Mouse (Mus musculus): ENCODE data around the gene Adamtsl3. TPM values are rescaled to one million over a fixed set of nuclear protein-coding genes. Genes with fewer than 3 reads are reported as not detected.
"Not testable (repeated sequence)": the region's sequence is repeated elsewhere in the genome, so short reads cannot be mapped to it uniquely, and the experiment has no call there.

The Adamtsl3 gene
- total and polyA plus RNA-seq, 2 experiments from 2014 or later: 1.2 to 4.2 TPM

GRCm38 (mm10) chr7:82410966-82411365 is 75.5 kb downstream of the Adamtsl3 start:
- H3K36me3 ChIP-seq (ENCODE audit: insufficient read depth, low read length): no peaks in the 10 kb centered on the region
- DNase-seq (ENCODE audit: low spot score) (no peak), ATAC-seq (ENCODE audit: low FRiP score) (no peak)
- no peaks in the 10 kb centered on the region for H3K27me3 ChIP-seq (ENCODE audit: insufficient read depth, low read length)
- WGBS: 80% methylated on average over 4 of the region's 4 CpGs
- TF ChIP-seq CTCF (IDR thresholded peaks at IDR 0.05): no peak
- no peak overlapping the region for H3K27ac ChIP-seq (ENCODE audit: low read depth, low read length)
- no peak overlapping the region for H3K4me2 ChIP-seq (ENCODE audit: low read depth, low read length, poor library complexity, severe bottlenecking)
- no peaks in the 10 kb centered on the region for H3K4me1 ChIP-seq (ENCODE audit: insufficient read depth, low read length)
- H3K9me3 ChIP-seq (ENCODE audit: low read length): no peaks in the 10 kb centered on the region
- H3K4me3 ChIP-seq (ENCODE audit: low read depth, low read length): no peak overlapping the region
- H3K9ac ChIP-seq (replicated peaks; ENCODE audit: low read length, poor library complexity, severe bottlenecking): no peak overlapping the region

DNA sequence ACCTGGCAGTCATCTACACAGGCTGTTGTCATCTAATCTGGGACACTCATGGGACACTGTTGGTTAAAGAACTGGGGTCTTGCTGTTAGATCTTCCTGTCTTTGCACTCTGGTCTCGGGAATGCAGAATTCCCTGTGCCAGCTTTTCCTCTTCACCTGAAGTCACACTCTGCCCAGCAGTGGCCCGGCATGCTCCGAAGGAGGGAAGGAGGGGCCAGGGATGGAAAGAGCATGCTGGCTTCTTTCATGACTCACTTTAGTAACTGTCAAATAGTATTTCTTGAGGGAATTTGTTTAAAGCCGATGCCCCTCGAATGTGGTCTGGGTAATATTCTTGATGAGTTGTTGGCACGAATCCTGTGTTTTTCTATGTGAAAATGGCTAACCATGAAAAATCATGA is 81.2 kb downstream of the Adamtsl3 start:
- H3K9me3 ChIP-seq (ENCODE audit: low read length): no peaks in the 10 kb centered on the region
- no peaks in the 10 kb centered on the region for H3K36me3 ChIP-seq (ENCODE audit: insufficient read depth, low read length)
- no peaks in the 10 kb centered on the region for H3K4me1 ChIP-seq (ENCODE audit: insufficient read depth, low read length)
- no peak overlapping the region for H3K9ac ChIP-seq (replicated peaks; ENCODE audit: low read length, poor library complexity, severe bottlenecking)
- H3K4me2 ChIP-seq (ENCODE audit: low read depth, low read length, poor library complexity, severe bottlenecking): no peak overlapping the region
- 86% methylated on average over 6 of the region's 6 CpGs for whole genome bisulfite sequencing
- no peak for TF ChIP-seq CTCF (IDR thresholded peaks at IDR 0.05)
- no peak overlapping the region for H3K4me3 ChIP-seq (ENCODE audit: low read depth, low read length)
- H3K27me3 ChIP-seq (ENCODE audit: insufficient read depth, low read length): no peaks in the 10 kb centered on the region
- ATAC-seq (ENCODE audit: low FRiP score) (no peak), DNase-seq (ENCODE audit: low spot score) (no peak)
- H3K27ac ChIP-seq (ENCODE audit: low read depth, low read length): no peak overlapping the region

DNA sequence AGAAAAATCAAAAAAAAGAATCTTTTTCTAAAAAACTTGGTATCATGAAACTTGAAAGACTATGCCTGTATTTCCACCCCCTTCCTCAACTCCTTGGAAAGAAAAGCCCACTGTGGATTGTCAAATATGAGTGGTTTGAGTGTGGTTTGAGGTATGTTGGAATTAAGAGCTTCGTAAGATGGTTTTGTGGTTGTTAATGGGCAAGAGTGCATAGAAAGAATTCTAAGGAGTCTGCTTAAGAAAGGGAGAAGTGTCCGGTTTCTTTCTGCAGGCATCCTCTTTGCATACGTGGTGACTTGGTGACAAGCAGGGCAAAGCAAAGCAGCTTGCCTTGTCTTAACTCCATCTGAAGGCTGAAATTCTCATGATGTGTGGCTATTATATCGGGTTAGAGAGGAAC is 81.6 kb downstream of the Adamtsl3 start:
- no peak overlapping the region for H3K4me3 ChIP-seq (ENCODE audit: low read depth, low read length)
- no peaks in the 10 kb centered on the region for H3K4me1 ChIP-seq (ENCODE audit: insufficient read depth, low read length)
- H3K36me3 ChIP-seq (ENCODE audit: insufficient read depth, low read length): no peaks in the 10 kb centered on the region
- H3K9ac ChIP-seq (replicated peaks; ENCODE audit: low read length, poor library complexity, severe bottlenecking): no peak overlapping the region
- DNase-seq (ENCODE audit: low spot score): no peak
- H3K27ac ChIP-seq (ENCODE audit: low read depth, low read length): no peak overlapping the region
- TF ChIP-seq CTCF (IDR thresholded peaks at IDR 0.05): no peak
- no peaks in the 10 kb centered on the region for H3K9me3 ChIP-seq (ENCODE audit: low read length)
- WGBS: 87% methylated on average over 4 of the region's 4 CpGs
- H3K27me3 ChIP-seq (ENCODE audit: insufficient read depth, low read length): no peaks in the 10 kb centered on the region
- no peak for ATAC-seq (ENCODE audit: low FRiP score)
- H3K4me2 ChIP-seq (ENCODE audit: low read depth, low read length, poor library complexity, severe bottlenecking): no peak overlapping the region

DNA sequence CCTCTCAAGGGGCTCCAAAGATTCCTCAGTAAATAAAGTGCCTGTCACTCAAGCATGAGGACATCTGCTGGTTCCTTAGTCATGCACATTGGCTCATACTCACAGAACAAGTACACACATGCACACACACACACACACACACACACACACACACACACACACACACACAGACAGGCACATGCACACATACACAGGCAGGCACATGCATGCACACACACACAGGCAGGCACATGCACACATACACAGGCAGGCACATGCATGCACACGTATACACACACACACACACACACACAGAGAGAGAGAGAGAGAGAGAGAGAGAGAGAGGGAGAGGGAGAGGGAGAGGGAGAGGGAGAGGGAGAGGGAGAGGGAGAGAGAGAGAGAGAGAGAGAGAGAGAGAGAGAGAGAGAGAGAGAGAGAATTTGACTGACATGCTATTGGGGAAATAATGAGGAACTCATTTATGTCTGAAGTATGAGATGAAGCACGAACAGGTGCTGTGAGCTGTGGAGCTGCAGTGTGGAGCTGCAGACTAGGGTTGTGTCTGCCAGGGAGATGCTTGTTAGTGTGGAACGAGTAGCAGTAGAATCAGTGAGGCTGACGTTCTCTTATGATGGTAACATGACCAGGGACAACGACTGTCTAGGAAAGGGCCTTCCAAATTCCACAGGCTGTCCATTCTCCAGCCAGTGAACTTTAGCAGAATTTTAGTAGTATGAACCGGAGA is 85.0 kb downstream of the Adamtsl3 start:
- not testable (repeated sequence) for H3K9me3 ChIP-seq (ENCODE audit: low read length); ATAC-seq (ENCODE audit: low FRiP score); H3K4me3 ChIP-seq (ENCODE audit: low read depth, low read length); H3K4me2 ChIP-seq (ENCODE audit: low read depth, low read length, poor library complexity, severe bottlenecking); H3K36me3 ChIP-seq (ENCODE audit: insufficient read depth, low read length); H3K27ac ChIP-seq (ENCODE audit: low read depth, low read length); H3K9ac ChIP-seq (replicated peaks; ENCODE audit: low read length, poor library complexity, severe bottlenecking); H3K4me1 ChIP-seq (ENCODE audit: insufficient read depth, low read length); H3K27me3 ChIP-seq (ENCODE audit: insufficient read depth, low read length)
- WGBS: 71% methylated on average over 6 of the region's 6 CpGs
- DNase-seq (ENCODE audit: low spot score): peak; percentile 4

- no peak overlapping the region for H3K27ac ChIP-seq (ENCODE audit: low read depth, low read length)
- no peak overlapping the region for H3K4me3 ChIP-seq (ENCODE audit: low read depth, low read length)
- DNase-seq (ENCODE audit: low spot score) (no peak), ATAC-seq (ENCODE audit: low FRiP score) (no peak)
- H3K36me3 ChIP-seq (ENCODE audit: insufficient read depth, low read length): no peaks in the 10 kb centered on the region
- no peaks in the 10 kb centered on the region for H3K27me3 ChIP-seq (ENCODE audit: insufficient read depth, low read length)
- no peaks in the 10 kb centered on the region for H3K9me3 ChIP-seq (ENCODE audit: low read length)
- no peak overlapping the region for H3K9ac ChIP-seq (replicated peaks; ENCODE audit: low read length, poor library complexity, severe bottlenecking)
- H3K4me2 ChIP-seq (ENCODE audit: low read depth, low read length, poor library complexity, severe bottlenecking): no peak overlapping the region
- TF ChIP-seq CTCF (IDR thresholded peaks at IDR 0.05): no peak
- 79% methylated on average over 3 of the region's 3 CpGs for WGBS
- no peaks in the 10 kb centered on the region for H3K4me1 ChIP-seq (ENCODE audit: insufficient read depth, low read length)
Observed at GRCm38 (mm10) chr7:82422561-82422960, 87.1 kb downstream of the Adamtsl3 start.

DNA sequence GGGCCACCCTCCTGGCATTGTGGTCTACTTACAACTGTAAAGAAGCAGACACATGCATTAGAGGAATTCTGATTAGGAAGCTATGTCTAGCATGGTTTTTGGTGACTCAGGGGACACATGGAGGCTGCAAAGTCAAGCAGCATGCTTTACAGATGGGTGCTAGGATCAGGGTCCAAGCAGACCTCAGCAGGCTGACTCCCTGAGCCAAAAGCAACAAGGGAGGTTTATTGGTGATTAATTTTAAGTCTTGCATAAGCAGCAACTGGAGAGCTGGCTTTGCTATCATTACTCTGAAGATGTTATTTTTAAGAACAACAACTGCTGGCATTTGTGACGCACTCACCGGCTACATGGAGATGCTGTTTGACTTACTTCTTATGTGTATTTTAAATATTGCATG is 88.1 kb downstream of the Adamtsl3 start:
- no peak overlapping the region for H3K4me3 ChIP-seq (ENCODE audit: low read depth, low read length)
- H3K9me3 ChIP-seq (ENCODE audit: low read length): no peaks in the 10 kb centered on the region
- no peak overlapping the region for H3K27ac ChIP-seq (ENCODE audit: low read depth, low read length)
- no peak for DNase-seq (ENCODE audit: low spot score)
- H3K27me3 ChIP-seq (ENCODE audit: insufficient read depth, low read length): no peaks in the 10 kb centered on the region
- H3K36me3 ChIP-seq (ENCODE audit: insufficient read depth, low read length): no peaks in the 10 kb centered on the region
- 87% methylated on average over 2 of the region's 2 CpGs for WGBS
- no peak for TF ChIP-seq CTCF (IDR thresholded peaks at IDR 0.05)
- ATAC-seq (ENCODE audit: low FRiP score): no peak
- H3K9ac ChIP-seq (replicated peaks; ENCODE audit: low read length, poor library complexity, severe bottlenecking): no peak overlapping the region
- H3K4me1 ChIP-seq (ENCODE audit: insufficient read depth, low read length): no peaks in the 10 kb centered on the region
- H3K4me2 ChIP-seq (ENCODE audit: low read depth, low read length, poor library complexity, severe bottlenecking): no peak overlapping the region
